Mouse (Mus musculus) Patski (cell line): ENCODE data around the gene Acacb. TPM values are rescaled to one million over a fixed set of nuclear protein-coding genes. Genes with fewer than 3 reads are reported as not detected.

Experiments
- ATAC-seq: fragments of 100-300 bp; one replicate; pipeline ENCODE4 v1.8.0; 2021
- CTCF ChIA-PET: fragments of 350-600 bp; sonication (Branson Sonifier 250); formaldehyde crosslinking; loops from one replicate; lab custom pipeline; 2022; ENCODE audit warnings: inconsistent platforms; lab: Charles Lee
- POLR2A ChIA-PET: fragments of 350-600 bp; sonication (Branson Sonifier 250); formaldehyde crosslinking; loops from one replicate; lab custom pipeline; 2022; ENCODE audit warnings: antibody characterized with exemption, inconsistent platforms; lab: Charles Lee
- DNase-seq: peaks from one replicate; pipeline ENCODE4 v3.0.0-alpha.2; 2011; ENCODE audit warnings: low read depth, low spot score
- H3K27me3 ChIP-seq: fragments of 371-371 bp; one replicate; pipeline ENCODE4 v1.5.1; 2021
- CTCF ChIP-seq: fragments of 100-300 bp; IDR thresholded peaks from one replicate; pipeline ENCODE4 v1.5.1; 2021
- in situ Hi-C: fragments of 300-500 bp; cut with MboI; formaldehyde crosslinking; loops from 3 replicates; pipeline ENCODE4 v1.11.1; 2018; ENCODE audit warnings: low pct_unique_long_range_greater_than_20kb, mixed read lengths
- polyA plus RNA-seq: library from polyadenylated mRNA; unstranded; gene quantifications from one replicate; pipeline ENCODE4 v1.2.3, GENCODE M21; 2021

Gene Acacb
- polyA plus RNA-seq, 1 experiment from 2014 or later = 13.4 TPM

DNA sequence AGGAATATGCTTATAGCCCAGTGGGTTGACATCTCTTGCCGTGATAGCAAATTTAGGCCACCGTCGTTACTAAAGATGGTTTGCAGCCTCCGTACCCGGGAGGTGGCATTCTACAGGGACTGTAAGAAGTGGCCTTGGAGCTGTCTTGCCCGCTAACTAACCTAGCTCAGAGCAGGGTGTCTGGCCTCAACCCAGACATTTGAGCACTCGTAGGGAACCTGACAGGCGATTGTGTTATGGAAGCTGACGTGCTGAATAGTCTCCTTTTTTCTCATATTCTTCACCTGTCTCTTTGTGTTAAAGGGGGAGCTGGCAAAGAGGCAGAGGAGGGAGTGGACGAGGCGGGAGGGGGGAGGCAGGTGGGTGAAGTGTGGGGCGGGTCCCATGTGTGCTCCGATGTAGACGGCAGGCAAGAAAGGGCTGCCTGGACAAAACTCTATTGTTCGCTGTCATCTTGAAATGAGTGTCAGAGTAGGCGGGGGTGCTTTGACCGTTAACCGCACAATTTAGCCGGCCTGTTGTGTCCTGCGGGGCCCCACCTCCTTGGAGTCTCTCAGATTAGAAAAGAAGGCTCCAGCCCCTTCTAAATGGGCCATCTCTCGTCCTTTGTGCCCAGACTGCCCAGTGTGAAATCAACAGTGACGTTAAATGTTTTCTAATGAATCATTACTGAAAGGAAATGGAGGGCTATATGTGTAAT is 153.0 kb downstream of the Acacb start:
- in situ Hi-C loops = no loop called here
- ChIA-PET CTCF (interaction anchor here (1.2 kb wide), 1 partner anchor 10 kb away, joined by 4 read pairs; no protein-coding TSS in a partner anchor), POLR2A (no interaction called here)
- ATAC-seq (no peak), DNase-seq (no peak)
- H3K27me3 ChIP-seq = peaks cover 11% of the 10 kb centered on the region
- no peak for TF ChIP-seq CTCF

DNA sequence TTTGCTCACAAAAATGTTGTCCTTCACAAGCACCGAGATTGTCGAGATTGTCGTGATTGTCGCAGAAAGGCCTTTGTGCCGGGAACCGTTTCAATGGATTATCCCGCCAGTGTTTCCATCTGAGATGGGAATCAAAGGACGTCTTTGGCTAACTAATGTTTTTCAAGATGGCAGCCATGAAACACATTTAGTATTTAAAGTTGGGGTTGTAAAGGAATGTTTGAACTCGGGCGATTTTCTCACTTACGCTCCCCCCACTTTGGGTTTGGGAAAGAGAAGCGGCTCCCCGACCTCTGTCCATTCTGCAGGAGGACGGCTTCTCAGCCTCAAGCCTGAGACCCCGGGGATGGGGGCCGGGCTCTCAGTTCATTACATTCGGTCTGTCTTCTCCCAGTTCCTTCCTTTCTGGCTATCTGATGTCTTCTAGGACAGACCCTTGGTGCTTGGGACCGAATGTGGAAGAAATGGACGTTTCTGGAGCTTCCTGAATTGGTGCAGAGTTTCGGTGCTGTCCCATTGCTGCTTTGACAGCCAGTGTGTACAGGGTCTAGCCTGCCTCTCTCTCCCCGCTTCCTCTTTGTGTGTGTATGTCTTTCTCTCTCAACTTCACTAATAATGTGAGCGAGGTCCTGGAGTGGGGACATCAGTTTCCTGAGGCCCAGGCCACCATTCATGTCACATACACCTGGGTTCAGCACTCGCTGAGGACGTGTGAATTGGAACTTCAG is 153.7 kb downstream of the Acacb start:
- DNase-seq (no peak), ATAC-seq (no peak)
- POLR2A ChIA-PET = no interaction called here
- CTCF ChIA-PET = no interaction called here
- in situ Hi-C loops = no loop called here
- no peak for TF ChIP-seq CTCF
- H3K27me3 ChIP-seq = peaks cover 11% of the 10 kb centered on the region

Other genes with a start within 250 kb of the Acacb start
- gene Coro1c, start 237.8 kb upstream of the Acacb start, polyA plus RNA-seq = 160 TPM
- 17.5 TPM for gene Ssh1, start 152.6 kb upstream of the Acacb start, polyA plus RNA-seq
- 0.18 TPM for gene Dao, start 142.8 kb upstream of the Acacb start, polyA plus RNA-seq
- gene Usp30, start 81.1 kb upstream of the Acacb start, polyA plus RNA-seq = 36.2 TPM
- 0.06 TPM for gene Svop, start 55.0 kb upstream of the Acacb start, polyA plus RNA-seq
- gene Alkbh2, start 18.3 kb upstream of the Acacb start, polyA plus RNA-seq = 34.1 TPM
- gene Ung, start 16.1 kb upstream of the Acacb start, polyA plus RNA-seq = 13.2 TPM
- gene Foxn4, start 127.3 kb downstream of the Acacb start, polyA plus RNA-seq = not detected
- 0.40 TPM for gene Myo1h, start 142.6 kb downstream of the Acacb start, polyA plus RNA-seq
- 98.6 TPM for gene Kctd10, start 234.0 kb downstream of the Acacb start, polyA plus RNA-seq
- 98.6 TPM for gene Ube3b, start 234.1 kb downstream of the Acacb start, polyA plus RNA-seq